Mouse (Mus musculus): ENCODE results near the gene Gm9780. TPM values are rescaled to one million over a fixed set of nuclear protein-coding genes. Genes with fewer than 3 reads are reported as not detected.
"Not testable (repeated sequence)": the region's sequence is repeated elsewhere in the genome, so short reads cannot be mapped to it uniquely, and the experiment has no call there.

The Gm9780 gene
- polyA plus RNA-seq, 1 experiment from 2014 or later = 0.26 TPM

- not testable (repeated sequence) for H3K4me3 ChIP-seq; H3K4me2 ChIP-seq; H3K27ac ChIP-seq; H3K36me3 ChIP-seq; ATAC-seq; H3K27me3 ChIP-seq (replicated peaks); H3K9me3 ChIP-seq (replicated peaks); H3K9ac ChIP-seq; H3K4me1 ChIP-seq
- no CpG with 5 or more reads among the region's 3 CpGs for WGBS (ENCODE audit: insufficient replicate concordance)
Measured at GRCm38 (mm10) chr14:26034364-26034763, 8.1 kb downstream of the Gm9780 start.

GRCm38 (mm10) chr14:26025653-26026052 lies 16.9 kb downstream of the Gm9780 start:
- not testable (repeated sequence) for H3K27ac ChIP-seq; H3K27me3 ChIP-seq (replicated peaks); H3K9ac ChIP-seq; H3K36me3 ChIP-seq; H3K4me3 ChIP-seq; H3K9me3 ChIP-seq (replicated peaks); H3K4me2 ChIP-seq; ATAC-seq; H3K4me1 ChIP-seq
- WGBS (ENCODE audit: insufficient replicate concordance) = no CpG with 5 or more reads among the region's 12 CpGs

- not testable (repeated sequence) for ATAC-seq
- WGBS (ENCODE audit: insufficient replicate concordance) = no CpG with 5 or more reads among the region's 6 CpGs
Measured at GRCm38 (mm10) chr14:26022831-26023230, 19.7 kb downstream of the Gm9780 start.

GRCm38 (mm10) chr14:26021555-26021954 lies 21.0 kb downstream of the Gm9780 start:
- H3K36me3 ChIP-seq; ATAC-seq; H3K4me3 ChIP-seq; H3K4me2 ChIP-seq; H3K27ac ChIP-seq; H3K9me3 ChIP-seq (replicated peaks); H3K4me1 ChIP-seq; H3K9ac ChIP-seq; H3K27me3 ChIP-seq (replicated peaks): not testable (repeated sequence)
- no CpG with 5 or more reads among the region's 9 CpGs for WGBS (ENCODE audit: insufficient replicate concordance)

More at GRCm38 (mm10) chr14:26022831-26023230, 19.7 kb downstream of the Gm9780 start:
- not testable (repeated sequence) for H3K9ac ChIP-seq; H3K4me3 ChIP-seq; H3K36me3 ChIP-seq; H3K9me3 ChIP-seq (replicated peaks); H3K4me1 ChIP-seq; H3K4me2 ChIP-seq; H3K27me3 ChIP-seq (replicated peaks); H3K27ac ChIP-seq

- H3K9me3 ChIP-seq (replicated peaks); ATAC-seq; H3K4me3 ChIP-seq; H3K27ac ChIP-seq; H3K27me3 ChIP-seq (replicated peaks); H3K36me3 ChIP-seq; H3K9ac ChIP-seq; H3K4me1 ChIP-seq; H3K4me2 ChIP-seq: not testable (repeated sequence)
- no CpG with 5 or more reads among the region's 7 CpGs for WGBS (ENCODE audit: insufficient replicate concordance)
Measured at GRCm38 (mm10) chr14:26016414-26016813, 26.1 kb downstream of the Gm9780 start.

- not testable (repeated sequence) for H3K27ac ChIP-seq; H3K9me3 ChIP-seq (replicated peaks); H3K4me1 ChIP-seq; H3K36me3 ChIP-seq; H3K4me2 ChIP-seq; H3K27me3 ChIP-seq (replicated peaks); ATAC-seq; H3K9ac ChIP-seq; H3K4me3 ChIP-seq
- no CpG with 5 or more reads among the region's 2 CpGs for WGBS (ENCODE audit: insufficient replicate concordance)
Measured at GRCm38 (mm10) chr14:26007462-26007861, 35.0 kb downstream of the Gm9780 start.

GRCm38 (mm10) chr14:25981880-25982279 lies 60.6 kb downstream of the Gm9780 start:
- not testable (repeated sequence) for H3K9ac ChIP-seq; ATAC-seq; H3K4me1 ChIP-seq; H3K4me3 ChIP-seq; H3K4me2 ChIP-seq; H3K27ac ChIP-seq; H3K9me3 ChIP-seq (replicated peaks); H3K36me3 ChIP-seq; H3K27me3 ChIP-seq (replicated peaks)
- 63% methylated on average over 5 of the region's 9 CpGs for WGBS (ENCODE audit: insufficient replicate concordance)

GRCm38 (mm10) chr14:25979242-25979941 lies 63.1 kb downstream of the Gm9780 start:
- not testable (repeated sequence) for H3K27me3 ChIP-seq (replicated peaks); H3K4me2 ChIP-seq; H3K36me3 ChIP-seq; H3K4me1 ChIP-seq; ATAC-seq; H3K9me3 ChIP-seq (replicated peaks); H3K27ac ChIP-seq; H3K4me3 ChIP-seq; H3K9ac ChIP-seq
- 6% methylated on average over 7 of the region's 13 CpGs for WGBS (ENCODE audit: insufficient replicate concordance)

GRCm38 (mm10) chr14:25978371-25979241 lies 63.9 kb downstream of the Gm9780 start, which contains the start of gene Duxbl1:
Duxbl1 (plus strand) TSS chr14:25978577.
- ATAC-seq; H3K27me3 ChIP-seq (replicated peaks); H3K4me2 ChIP-seq; H3K9ac ChIP-seq; H3K4me3 ChIP-seq; H3K27ac ChIP-seq; H3K9me3 ChIP-seq (replicated peaks); H3K36me3 ChIP-seq; H3K4me1 ChIP-seq: not testable (repeated sequence)
- no CpG with 5 or more reads among the region's 25 CpGs for WGBS (ENCODE audit: insufficient replicate concordance)

Other genes with a start within 250 kb of the Gm9780 start
- gene Anxa11, start 200.6 kb downstream of the Gm9780 start, polyA plus RNA-seq (2016; fragmentation: Nextera tagmentation; extraction: Ambion mirVana) = 10.1 and 10.5 TPM in 2 replicates
- gene Plac9a, start 139.6 kb downstream of the Gm9780 start, polyA plus RNA-seq (2016; fragmentation: Nextera tagmentation; extraction: Ambion mirVana) = 0.84 TPM in 1 of 2 replicates, not detected in the other
- gene Tmem254a, start 115.0 kb downstream of the Gm9780 start, polyA plus RNA-seq (2016; fragmentation: Nextera tagmentation; extraction: Ambion mirVana) = 0.92 and 1.4 TPM in 2 replicates
- not detected in 2 replicates for gene Cphx1, start 104.4 kb downstream of the Gm9780 start, polyA plus RNA-seq (2016; fragmentation: Nextera tagmentation; extraction: Ambion mirVana)
- gene Duxbl1, start 64.1 kb downstream of the Gm9780 start, polyA plus RNA-seq (2016; fragmentation: Nextera tagmentation; extraction: Ambion mirVana) = 0.20 TPM in 1 of 2 replicates, not detected in the other
- gene Tmem254c, start 24.6 kb upstream of the Gm9780 start, polyA plus RNA-seq (2016; fragmentation: Nextera tagmentation; extraction: Ambion mirVana) = 12.9 and 13.0 TPM in 2 replicates
- not detected in 2 replicates for gene Cphx2, start 38.8 kb upstream of the Gm9780 start, polyA plus RNA-seq (2016; fragmentation: Nextera tagmentation; extraction: Ambion mirVana)
- not detected in 2 replicates for gene Cphx3, start 39.6 kb upstream of the Gm9780 start, polyA plus RNA-seq (2016; fragmentation: Nextera tagmentation; extraction: Ambion mirVana)
- 0.42 TPM in 1 of 2 replicates, not detected in the other for gene Duxbl2, start 75.6 kb upstream of the Gm9780 start, polyA plus RNA-seq (2016; fragmentation: Nextera tagmentation; extraction: Ambion mirVana)
- 2.1 and 3.0 TPM in 2 replicates for gene Plac9b, start 139.8 kb upstream of the Gm9780 start, polyA plus RNA-seq (2016; fragmentation: Nextera tagmentation; extraction: Ambion mirVana)
- gene Tmem254b, start 164.3 kb upstream of the Gm9780 start, polyA plus RNA-seq (2016; fragmentation: Nextera tagmentation; extraction: Ambion mirVana) = 20.8 and 22.5 TPM in 2 replicates
- gene Duxbl3, start 215.3 kb upstream of the Gm9780 start, polyA plus RNA-seq (2016; fragmentation: Nextera tagmentation; extraction: Ambion mirVana) = 0.19 and 0.32 TPM in 2 replicates

Measured in liver, embryonic 12.5 days (tissue).